Mouse (Mus musculus): ENCODE results near the gene Galnt7.

Gene Galnt7

GRCm38 (mm10) chr8:57628787-57629664 is 23.8 kb downstream of the Galnt7 start:
- no peak for DNase-seq (ENCODE audit: low read depth in 2 of 2, low spot score in 2 of 2)

DNA sequence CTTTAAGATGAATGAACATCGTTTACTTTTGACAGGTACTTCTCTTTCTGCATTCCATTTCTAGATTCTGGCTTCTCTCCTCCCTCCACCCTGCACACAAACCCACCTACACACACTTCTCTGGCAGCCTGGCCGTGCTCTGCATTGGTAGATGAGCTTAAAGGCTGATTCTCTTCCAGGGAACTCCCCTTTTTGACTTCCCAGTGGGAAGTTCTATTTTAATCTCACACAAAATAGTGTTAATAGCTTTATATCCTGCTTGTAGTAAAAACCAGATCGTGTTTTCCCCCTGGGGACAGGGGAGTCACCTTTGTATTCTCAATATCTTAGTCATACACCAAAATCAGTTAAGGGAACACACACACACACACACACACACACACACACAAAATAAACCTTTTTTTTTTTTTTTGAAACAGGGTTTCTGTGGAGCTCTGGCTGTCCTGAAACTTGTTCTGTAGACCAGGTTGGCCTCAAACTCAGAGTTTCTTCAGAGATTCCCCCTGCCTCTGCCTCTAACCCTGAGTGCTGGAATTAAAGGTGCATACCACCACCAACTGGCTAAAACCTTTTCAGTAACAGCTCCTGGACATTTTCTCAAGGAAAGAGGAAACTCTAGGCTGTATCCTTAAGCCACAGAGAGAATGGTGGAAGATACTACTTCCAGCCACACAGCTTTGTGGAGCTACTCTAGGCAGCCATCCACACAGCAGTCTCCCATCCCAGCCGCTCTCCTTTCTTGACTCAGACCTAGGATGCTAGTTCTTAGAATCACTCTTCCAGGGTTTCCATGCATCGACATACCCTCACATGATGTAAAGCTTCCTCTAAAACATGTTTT is 24.7 kb downstream of the Galnt7 start:
- DNase-seq (ENCODE audit: low read depth in 2 of 2, low spot score in 2 of 2): no peak

- DNase-seq (ENCODE audit: low read depth in 2 of 2, low spot score in 2 of 2): no peak
These were observed 28.9 kb downstream of the Galnt7 start for GRCm38 (mm10) chr8:57623955-57624354.

GRCm38 (mm10) chr8:57623051-57623450 is 29.8 kb downstream of the Galnt7 start:
- DNase-seq (ENCODE audit: low read depth in 2 of 2, low spot score in 2 of 2): no peak

GRCm38 (mm10) chr8:57616965-57617364 is 35.9 kb downstream of the Galnt7 start:
- no peak for DNase-seq (ENCODE audit: low read depth in 2 of 2, low spot score in 2 of 2)

GRCm38 (mm10) chr8:57615016-57615657 is 37.7 kb downstream of the Galnt7 start:
- no peak for DNase-seq (ENCODE audit: low read depth in 2 of 2, low spot score in 2 of 2)

- no peak for DNase-seq (ENCODE audit: low read depth in 2 of 2, low spot score in 2 of 2)
These were observed 41.3 kb downstream of the Galnt7 start for GRCm38 (mm10) chr8:57611419-57611977.

GRCm38 (mm10) chr8:57610706-57611418 is 42.0 kb downstream of the Galnt7 start:
- DNase-seq (ENCODE audit: low read depth in 2 of 2, low spot score in 2 of 2): no peak

DNA sequence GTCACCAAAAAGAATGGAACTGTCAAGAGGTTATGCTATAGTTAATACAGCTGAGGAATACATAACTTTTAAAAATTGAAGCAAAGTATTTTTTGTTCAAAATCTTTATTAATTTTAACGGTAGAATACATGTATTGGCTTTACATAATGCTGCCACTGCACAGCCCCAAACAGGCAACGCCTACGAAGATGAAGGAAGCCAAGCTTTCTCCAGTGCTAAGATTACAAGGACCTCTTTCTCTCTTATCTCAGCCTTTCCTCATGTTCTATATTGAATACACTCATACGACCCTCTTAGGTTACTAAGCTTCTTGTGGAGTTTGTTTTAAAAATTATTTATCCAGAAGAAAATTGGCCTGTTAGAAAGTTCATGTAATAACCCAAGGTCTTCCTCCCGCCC is 50.3 kb downstream of the Galnt7 start:
- DNase-seq (ENCODE audit: low read depth in 2 of 2, low spot score in 2 of 2): no peak

- DNase-seq (ENCODE audit: low read depth in 2 of 2, low spot score in 2 of 2): no peak
These were observed 50.8 kb downstream of the Galnt7 start for GRCm38 (mm10) chr8:57601987-57602418.

- DNase-seq (ENCODE audit: low read depth in 2 of 2, low spot score in 2 of 2): no peak
These were observed 52.8 kb downstream of the Galnt7 start for GRCm38 (mm10) chr8:57599813-57600555.

DNA sequence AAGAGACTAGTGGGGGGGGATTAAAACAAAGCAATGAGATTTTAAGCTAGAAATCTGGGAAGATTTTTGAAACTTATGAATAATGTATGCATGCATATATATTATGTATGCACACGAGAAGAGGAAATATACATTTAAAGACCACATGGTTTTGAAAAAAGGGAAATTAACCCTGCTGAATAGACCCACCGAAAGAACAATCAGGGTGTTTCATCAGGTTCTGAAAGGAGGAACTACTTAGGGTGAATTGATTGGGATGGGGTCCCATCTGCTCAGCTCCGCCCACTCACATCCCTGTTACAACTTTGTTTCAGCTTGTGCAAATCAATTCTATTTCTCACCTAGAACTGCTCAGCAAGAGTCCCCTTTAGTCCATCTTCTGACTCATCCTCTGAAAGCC is 57.0 kb downstream of the Galnt7 start:
- no peak for DNase-seq (ENCODE audit: low read depth in 2 of 2, low spot score in 2 of 2)

DNA sequence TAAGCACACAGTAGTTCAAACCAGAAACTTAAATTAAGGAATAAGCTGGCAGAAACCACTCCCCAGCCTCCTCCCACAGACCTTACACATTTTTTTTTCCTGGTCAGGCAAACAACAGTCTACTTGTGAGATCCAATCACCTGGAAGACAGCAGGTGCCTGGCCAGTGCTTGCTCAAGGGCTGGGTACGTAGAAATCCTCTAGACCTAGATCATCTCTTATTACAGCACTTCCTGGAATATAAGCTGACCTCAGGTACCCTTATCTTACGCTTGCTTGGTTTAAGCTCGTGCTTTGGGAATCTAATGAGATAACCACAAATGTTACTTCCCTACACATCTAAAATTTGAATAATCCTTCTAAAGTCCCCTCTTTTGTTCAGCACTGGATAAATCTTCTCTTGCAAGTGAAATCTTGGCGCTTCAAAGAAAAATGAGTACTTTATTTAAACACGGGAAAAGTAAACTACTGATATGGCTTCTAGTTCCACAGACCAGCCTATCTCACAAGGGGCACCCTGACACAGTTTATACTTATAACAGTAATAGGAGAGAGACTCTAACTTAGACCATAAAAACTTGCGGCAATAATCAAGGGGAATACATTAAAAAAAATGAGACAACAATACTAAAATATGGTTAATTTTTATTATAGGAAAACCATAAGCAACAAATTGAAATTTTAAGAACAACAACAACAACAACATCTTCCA is 58.5 kb downstream of the Galnt7 start:
- no peak for DNase-seq (ENCODE audit: low read depth in 2 of 2, low spot score in 2 of 2)

- no peak for DNase-seq (ENCODE audit: low read depth in 2 of 2, low spot score in 2 of 2)
These were observed 60.2 kb downstream of the Galnt7 start for GRCm38 (mm10) chr8:57592604-57593003.

GRCm38 (mm10) chr8:57591681-57592080 is 61.2 kb downstream of the Galnt7 start:
- DNase-seq (ENCODE audit: low read depth in 2 of 2, low spot score in 2 of 2): no peak

GRCm38 (mm10) chr8:57590015-57590414 is 62.8 kb downstream of the Galnt7 start:
- DNase-seq (ENCODE audit: low read depth in 2 of 2, low spot score in 2 of 2): no peak

DNA sequence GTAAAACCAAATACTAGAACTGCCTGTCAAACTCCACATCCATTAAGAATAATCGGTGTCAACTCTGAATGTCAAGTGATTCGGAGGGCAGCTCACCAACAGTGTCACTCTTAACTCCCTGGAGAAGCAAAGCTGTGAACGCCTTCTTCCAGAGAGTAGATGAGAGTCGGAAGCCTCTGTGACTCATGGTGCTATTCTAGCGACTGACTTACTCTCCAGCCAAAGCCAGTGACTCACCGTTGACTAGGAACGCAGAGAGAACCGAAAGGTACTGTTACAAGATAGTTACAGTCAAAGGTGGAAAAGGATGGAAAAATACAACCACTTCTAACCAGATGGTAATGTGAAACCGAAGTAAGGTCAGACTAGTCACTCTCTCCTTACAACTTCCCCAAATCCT is 63.7 kb downstream of the Galnt7 start:
- DNase-seq (ENCODE audit: low read depth in 2 of 2, low spot score in 2 of 2): no peak

GRCm38 (mm10) chr8:57588604-57589003 is 64.2 kb downstream of the Galnt7 start:
- no peak for DNase-seq (ENCODE audit: low read depth in 2 of 2, low spot score in 2 of 2)

DNA sequence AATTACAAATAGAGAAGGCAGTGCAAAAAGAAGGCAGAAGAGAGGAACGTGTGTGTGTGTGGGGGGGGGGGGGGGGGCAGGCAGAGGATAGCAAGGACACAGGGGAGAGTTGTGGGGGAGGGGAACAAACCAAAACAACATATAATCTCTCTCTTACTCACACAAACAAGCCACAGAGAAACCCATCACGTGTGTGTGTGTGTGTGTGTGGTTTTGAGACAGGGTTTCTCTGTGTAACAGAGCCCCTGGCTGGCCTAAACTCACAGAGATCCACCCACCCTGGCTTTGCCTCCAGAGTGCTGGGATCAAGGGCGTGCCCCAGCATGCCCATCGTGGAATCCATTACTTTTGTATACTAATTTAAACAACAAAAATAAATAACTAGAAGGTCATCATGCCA is 66.2 kb downstream of the Galnt7 start:
- DNase-seq (ENCODE audit: low read depth in 2 of 2, low spot score in 2 of 2): no peak

All from CD8-positive naive resting alpha-beta T cell, adult 2 months (primary cell).